Mouse (Mus musculus): ENCODE measurements around the gene Grid2ip. TPM values are rescaled to one million over a fixed set of nuclear protein-coding genes. Genes with fewer than 3 reads are reported as not detected.

Gene Grid2ip
- not detected for polyA plus RNA-seq (2017; shearing (Covaris generic))

GRCm38 (mm10) chr5:143356686-143357388, at the start of gene Grid2ip:
Gene Grid2ip (plus strand): TSS chr5:143357338.

GRCm38 (mm10) chr5:143314730-143315513, 42.2 kb upstream of the Grid2ip start, which contains the start of gene E130309D02Rik:
Gene E130309D02Rik (minus strand): TSS chr5:143315360.

GRCm38 (mm10) chr5:143328690-143329495, 28.2 kb upstream of the Grid2ip start, which contains the start of gene Zdhhc4:
Gene Zdhhc4 (minus strand): TSS chr5:143329256.

GRCm38 (mm10) chr5:143403221-143404147, 46.3 kb downstream of the Grid2ip start, which contains the start of gene Kdelr2:
Gene Kdelr2 (plus strand): TSS chr5:143403838.

Other genes starting within 250 kb of the Grid2ip start
- 58.3 TPM for gene Rnf216, start 244.3 kb upstream of the Grid2ip start, polyA plus RNA-seq (2017; shearing (Covaris generic))
- gene Olfr718-ps1, start 209.8 kb upstream of the Grid2ip start, polyA plus RNA-seq (2017; shearing (Covaris generic)): 0.07 TPM
- gene Rbak, start 176.6 kb upstream of the Grid2ip start, polyA plus RNA-seq (2017; shearing (Covaris generic)): 16.5 TPM
- not detected for gene Spdye4b, start 176.3 kb upstream of the Grid2ip start, polyA plus RNA-seq (2017; shearing (Covaris generic))
- gene Spdye4a, start 130.4 kb upstream of the Grid2ip start, polyA plus RNA-seq (2017; shearing (Covaris generic)): not detected
- 10.5 TPM for gene Zfp12, start 122.2 kb upstream of the Grid2ip start, polyA plus RNA-seq (2017; shearing (Covaris generic))
- gene Zfp316, start 87.3 kb upstream of the Grid2ip start, polyA plus RNA-seq (2017; shearing (Covaris generic)): 0.12 TPM
- not detected for gene Zfp853, start 63.7 kb upstream of the Grid2ip start, polyA plus RNA-seq (2017; shearing (Covaris generic))
- gene E130309D02Rik, start 42.0 kb upstream of the Grid2ip start, polyA plus RNA-seq (2017; shearing (Covaris generic)): 5.6 TPM
- 98.1 TPM for gene Zdhhc4, start 28.1 kb upstream of the Grid2ip start, polyA plus RNA-seq (2017; shearing (Covaris generic))
- gene Kdelr2, start 46.5 kb downstream of the Grid2ip start, polyA plus RNA-seq (2017; shearing (Covaris generic)): 34.8 TPM
- 16.0 TPM for gene Daglb, start 107.2 kb downstream of the Grid2ip start, polyA plus RNA-seq (2017; shearing (Covaris generic))
- 20.0 TPM for gene Rac1, start 170.7 kb downstream of the Grid2ip start, polyA plus RNA-seq (2017; shearing (Covaris generic))

All from activated CD4-positive, CD25-positive, alpha-beta regulatory T cell, adult 9 weeks (primary cell).